Mouse (Mus musculus): Measurements from ENCODE around the gene Styxl1.

Styxl1 gene

GRCm38 (mm10) chr5:135777796-135778470 lies at the start of gene Styxl1:
Styxl1 (minus strand) TSS chr5:135778385.
- no peak for DNase-seq

- DNase-seq: no peak
These were observed 48.0 kb upstream of the Styxl1 start for GRCm38 (mm10) chr5:135826225-135826624.

GRCm38 (mm10) chr5:135824517-135824916 lies 46.3 kb upstream of the Styxl1 start:
- peak; percentile 56 to 73 for DNase-seq

GRCm38 (mm10) chr5:135822316-135822944 lies 44.2 kb upstream of the Styxl1 start:
- peak in 1 of 2 experiments; percentile 38 for DNase-seq

- DNase-seq: peak; percentile 85 to 86
These were observed 40.3 kb upstream of the Styxl1 start for GRCm38 (mm10) chr5:135818491-135818890.

GRCm38 (mm10) chr5:135812991-135813390 lies 34.8 kb upstream of the Styxl1 start:
- peak; percentile 95 to 96 for DNase-seq

- DNase-seq: peak; percentile 69 to 70
These were observed 29.1 kb upstream of the Styxl1 start for GRCm38 (mm10) chr5:135807263-135807637.

- peak; percentile 98 to 99 for DNase-seq
These were observed 28.5 kb upstream of the Styxl1 start, which contains the start of gene Srrm3 for GRCm38 (mm10) chr5:135806555-135807262. Srrm3 (plus strand) TSS chr5:135806890.

- peak; percentile 54 to 65 for DNase-seq
These were observed 26.6 kb upstream of the Styxl1 start for GRCm38 (mm10) chr5:135804735-135805134.

GRCm38 (mm10) chr5:135803676-135804075 lies 25.5 kb upstream of the Styxl1 start:
- DNase-seq: no peak

GRCm38 (mm10) chr5:135803135-135803534 lies 24.9 kb upstream of the Styxl1 start:
- DNase-seq: peak; percentile 42 to 51

GRCm38 (mm10) chr5:135802641-135803040 lies 24.5 kb upstream of the Styxl1 start:
- DNase-seq: no peak

- peak in 1 of 2 experiments; percentile 41 for DNase-seq
These were observed 22.7 kb upstream of the Styxl1 start for GRCm38 (mm10) chr5:135800927-135801326.

- peak; percentile 68 to 78 for DNase-seq
These were observed 21.6 kb upstream of the Styxl1 start for GRCm38 (mm10) chr5:135799746-135800145.

GRCm38 (mm10) chr5:135794859-135795181 lies 16.6 kb upstream of the Styxl1 start:
- DNase-seq: no peak

GRCm38 (mm10) chr5:135793996-135794858 lies 16.0 kb upstream of the Styxl1 start:
- peak; percentile 96 to 98 for DNase-seq

- no peak for DNase-seq
These were observed 4.7 kb upstream of the Styxl1 start for GRCm38 (mm10) chr5:135782901-135783300.

- no peak for DNase-seq
These were observed 2.1 kb upstream of the Styxl1 start for GRCm38 (mm10) chr5:135780331-135780730.

- peak; percentile 100 for DNase-seq
These were observed 573 bp upstream of the Styxl1 start, which contains the start of gene Mdh2 for GRCm38 (mm10) chr5:135778471-135779445. Mdh2 (plus strand) TSS chr5:135778480.

GRCm38 (mm10) chr5:135776546-135776945 lies 1.6 kb downstream of the Styxl1 start:
- peak; percentile 54 to 56 for DNase-seq

- DNase-seq: no peak
These were observed 5.7 kb downstream of the Styxl1 start for GRCm38 (mm10) chr5:135772519-135772918.
